8 mouse cellular contexts compared by ENCODE assay signal in the genomic region with DNA sequence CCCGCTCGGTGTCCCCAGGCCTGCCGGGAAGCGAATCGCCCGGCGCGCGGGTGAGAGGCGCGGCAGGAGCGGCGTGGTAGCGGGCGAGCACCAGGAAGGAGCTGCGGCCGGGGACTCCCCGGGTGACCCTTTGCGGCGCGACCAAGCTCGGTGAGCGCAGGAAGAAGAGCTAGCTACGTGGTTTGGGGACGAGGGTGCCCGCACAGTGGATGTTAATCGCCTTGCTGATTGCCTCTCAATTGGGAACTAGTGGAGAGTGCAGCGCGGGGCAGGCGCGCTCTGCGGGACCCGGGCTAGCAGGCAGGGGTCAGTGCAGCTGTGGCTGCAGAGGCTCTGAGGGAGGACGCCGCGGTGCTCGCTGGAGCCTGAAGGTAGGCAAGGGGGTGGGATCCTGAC. TPM values are rescaled to one million over a fixed set of nuclear protein-coding genes. Genes with fewer than 3 reads are reported as not detected.
DNase-seq lines count a peak whose midpoint lies in the region; ATAC-seq and TF ChIP-seq lines count a peak whose summit lies in the region.

No protein-coding gene starts in this region.

- no peak for TF ChIP-seq CTCF in ES-Bruce4 (IDR thresholded peaks at IDR 0.05; ENCODE audit: low read depth, low read length)

- H3K4me2 ChIP-seq in embryonic facial prominence, embryonic 15.5 days (replicated peaks) = peak overlapping the region; percentile 97
- H3K4me2 ChIP-seq in neural tube, embryonic 14.5 days (ENCODE audit: low read depth, low read length) = peak overlapping the region; percentile 78

- WGBS in heart, embryonic 10.5 days = under 1% methylated on average over 37 of the region's 37 CpGs
- WGBS in embryonic facial prominence, embryonic 15.5 days = under 1% methylated on average over 37 of the region's 37 CpGs
- under 1% methylated on average over 37 of the region's 37 CpGs for WGBS in limb, embryonic 10.5 days
- WGBS in neural tube, embryonic 14.5 days = under 1% methylated on average over 37 of the region's 37 CpGs

- H3K27me3 ChIP-seq in heart, embryonic 10.5 days (ENCODE audit: insufficient read depth, poor library complexity, severe bottlenecking) = peaks cover 61% of the 10 kb centered on the region
- H3K27me3 ChIP-seq in ES-Bruce4 (ENCODE audit: control insufficient read depth, insufficient read depth, low read length, poor library complexity, severe bottlenecking) = peaks cover 19% of the 10 kb centered on the region
- H3K27me3 ChIP-seq in embryonic facial prominence, embryonic 15.5 days = peaks cover 49% of the 10 kb centered on the region
- peaks cover 68% of the 10 kb centered on the region for H3K27me3 ChIP-seq in limb, embryonic 10.5 days (ENCODE audit: low read depth, poor library complexity, severe bottlenecking)
- H3K27me3 ChIP-seq in neural tube, embryonic 14.5 days (ENCODE audit: control insufficient read depth, insufficient read depth, low read length) = peaks cover 10% of the 10 kb centered on the region

- no peak for TF ChIP-seq POLR2A in ES-Bruce4 (IDR thresholded peaks at IDR 0.05; ENCODE audit: insufficient read depth, low read length)

- no peak overlapping the region for H3K27ac ChIP-seq in heart, embryonic 10.5 days
- no peak overlapping the region for H3K27ac ChIP-seq in ES-Bruce4 (ENCODE audit: insufficient read depth, low read length)
- no peak overlapping the region for H3K27ac ChIP-seq in embryonic facial prominence, embryonic 15.5 days (replicated peaks)
- peak overlapping the region; percentile 77 for H3K27ac ChIP-seq in limb, embryonic 10.5 days
- H3K27ac ChIP-seq in neural tube, embryonic 14.5 days (ENCODE audit: low read depth, low read length) = peak overlapping the region; percentile 69; the same call in 1 of the 2 replicates

- peaks cover 13% of the 10 kb centered on the region; the same call in 1 of the 2 replicates for H3K4me1 ChIP-seq in heart, embryonic 10.5 days
- H3K4me1 ChIP-seq in ES-Bruce4 (ENCODE audit: control insufficient read depth, insufficient read depth, low read length) = no peaks in the 10 kb centered on the region
- peaks cover 26% of the 10 kb centered on the region for H3K4me1 ChIP-seq in embryonic facial prominence, embryonic 15.5 days
- H3K4me1 ChIP-seq in limb, embryonic 10.5 days = peaks cover 31% of the 10 kb centered on the region
- no peaks in the 10 kb centered on the region; the same call in 1 of the 2 replicates for H3K4me1 ChIP-seq in neural tube, embryonic 14.5 days (ENCODE audit: control insufficient read depth, insufficient read depth, low read length)

- no peaks in the 10 kb centered on the region for H3K36me3 ChIP-seq in heart, embryonic 10.5 days
- no peaks in the 10 kb centered on the region for H3K36me3 ChIP-seq in ES-Bruce4 (ENCODE audit: control insufficient read depth, insufficient read depth, low read length, poor library complexity, severe bottlenecking)
- H3K36me3 ChIP-seq in embryonic facial prominence, embryonic 15.5 days = no peaks in the 10 kb centered on the region
- no peaks in the 10 kb centered on the region for H3K36me3 ChIP-seq in limb, embryonic 10.5 days
- no peaks in the 10 kb centered on the region for H3K36me3 ChIP-seq in neural tube, embryonic 14.5 days (ENCODE audit: control insufficient read depth, insufficient read depth, low read length)

- peak overlapping the region; percentile 74 for H3K4me3 ChIP-seq in heart, embryonic 10.5 days
- peak overlapping the region; percentile 89 for H3K4me3 ChIP-seq in ES-Bruce4 (ENCODE audit: low read depth, low read length)
- H3K4me3 ChIP-seq in embryonic facial prominence, embryonic 15.5 days (replicated peaks) = peak overlapping the region; percentile 56
- H3K4me3 ChIP-seq in limb, embryonic 10.5 days = peak overlapping the region; percentile 67
- peak overlapping the region; percentile 62 for H3K4me3 ChIP-seq in neural tube, embryonic 14.5 days (ENCODE audit: low read depth, low read length)

- no peak for TF ChIP-seq EP300 in ES-Bruce4 (IDR thresholded peaks at IDR 0.05; ENCODE audit: insufficient read depth, low read depth, low read length)

- H3K9ac ChIP-seq in ES-Bruce4 (ENCODE audit: low read depth, poor library complexity, severe bottlenecking) = peak overlapping the region; percentile 56; the same call in 1 of the 2 replicates
- H3K9ac ChIP-seq in embryonic facial prominence, embryonic 15.5 days = no peak overlapping the region
- peak overlapping the region; percentile 64 for H3K9ac ChIP-seq in neural tube, embryonic 14.5 days (replicated peaks; ENCODE audit: low read depth, low read length)

- ATAC-seq in embryonic facial prominence, embryonic 15.5 days (ENCODE audit: insufficient number of reproducible peaks, low FRiP score, low TSS enrichment, low read depth) = no peak
- ATAC-seq in neural tube, embryonic 14.5 days (ENCODE audit: low read depth) = peak; percentile 60

- no peak for DNase-seq in heart, embryonic 10.5 days (ENCODE audit: low spot score)
- no peak for DNase-seq in heart, adult 18-20 months
- DNase-seq in limb, embryonic 10.5 days (ENCODE audit: low spot score) = peak; percentile 74
- no peak for DNase-seq in spleen, postnatal 36 days (ENCODE audit: low spot score in 2 of 2)
- DNase-seq in thymus, postnatal 25 days = no peak

- H3K9me3 ChIP-seq in heart, embryonic 10.5 days = no peaks in the 10 kb centered on the region
- H3K9me3 ChIP-seq in ES-Bruce4 (replicated peaks; ENCODE audit: control insufficient read depth, insufficient read depth, low read length, poor library complexity, severe bottlenecking) = no peaks in the 10 kb centered on the region
- H3K9me3 ChIP-seq in embryonic facial prominence, embryonic 15.5 days (replicated peaks) = no peaks in the 10 kb centered on the region
- no peaks in the 10 kb centered on the region for H3K9me3 ChIP-seq in limb, embryonic 10.5 days (replicated peaks)
- H3K9me3 ChIP-seq in neural tube, embryonic 14.5 days (ENCODE audit: control insufficient read depth, low read length) = no peaks in the 10 kb centered on the region

RNA-seq across cellular contexts. Expression of a gene that starts 0.7 kb away (rescaled TPM):
- 0.06 and 0.78 TPM in 2 replicates for polyA plus RNA-seq in heart, embryonic 10.5 days (2016; fragmentation: Nextera tagmentation; extraction: Ambion mirVana)
- total RNA-seq in heart, adult 18-20 months (2021) = 1 to 10 TPM in 1 of 2 experiments, under 1 TPM in 1; 0.79 to 1.7 TPM
- polyA plus RNA-seq in ES-Bruce4 (2011; ENCODE audit: insufficient read depth, insufficient read length, low read depth, missing spikeins) = 0.12 TPM in 1 of 2 replicates, not detected in the other
- polyA plus RNA-seq in embryonic facial prominence, embryonic 15.5 days (2015; fragmentation: Nextera tagmentation; extraction: Ambion mirVana) = 2.9 and 3.1 TPM in 2 replicates
- 0.13 and 1.1 TPM in 2 replicates for polyA plus RNA-seq in limb, embryonic 10.5 days (2016; fragmentation: Nextera tagmentation; extraction: Ambion mirVana)
- polyA plus RNA-seq in neural tube, embryonic 14.5 days (2014; fragmentation: Nextera tagmentation; extraction: Ambion mirVana) = 15.8 and 23.0 TPM in 2 replicates

Comparison
In these comparisons a context has a peak if more than half of its experiments do, and no peak if none do; other contexts are left out.
1. H3K27ac ChIP-seq: peak in limb, embryonic 10.5 days (single experiment) and neural tube, embryonic 14.5 days (single experiment); none in heart, embryonic 10.5 days (single experiment), ES-Bruce4 (single experiment) and embryonic facial prominence, embryonic 15.5 days (single experiment).
2. Peak in every context shown above with its lines, with median percentiles within 50 percentile points of each other: H3K4me3 ChIP-seq.